Mouse (Mus musculus) myocyte (in vitro differentiated cells): ENCODE measurements around the gene Wrap73.

ENCODE experiments used
- CEBPB ChIP-seq: IDR thresholded peaks from 2 replicates; pipeline ENCODE4 v1.6.1; 2011; ENCODE audit warnings: mild to moderate bottlenecking, moderate library complexity; ENCODE audit not compliant: poor library complexity, insufficient read depth, severe bottlenecking
- E2F4 ChIP-seq: IDR thresholded peaks from one replicate; pipeline ENCODE4 v1.6.1; 2011; ENCODE audit warnings: mild to moderate bottlenecking, control low read depth, moderate library complexity; ENCODE audit not compliant: insufficient read depth
- MAX ChIP-seq: IDR thresholded peaks from one replicate; pipeline ENCODE4 v1.6.1; 2011; ENCODE audit warnings: low read depth, mild to moderate bottlenecking, control low read depth
- POLR2A ChIP-seq: IDR thresholded peaks from one replicate; pipeline ENCODE4 v1.6.1; 2011; ENCODE audit warnings: low read depth, mild to moderate bottlenecking, control low read depth, moderate library complexity; ENCODE audit not compliant: insufficient read length
- POLR2AphosphoS2 ChIP-seq: IDR thresholded peaks from one replicate; pipeline ENCODE4 v1.6.1; 2011; ENCODE audit warnings: low read depth, control low read depth; ENCODE audit not compliant: insufficient read length
- REST ChIP-seq: IDR thresholded peaks from one replicate; pipeline ENCODE4 v1.6.1; 2011; ENCODE audit warnings: mild to moderate bottlenecking, control low read depth, moderate library complexity; ENCODE audit not compliant: insufficient read depth, insufficient read length
- SRF ChIP-seq: IDR thresholded peaks from one replicate; pipeline ENCODE4 v1.6.1; 2011; ENCODE audit warnings: low read depth; ENCODE audit not compliant: control insufficient read depth, insufficient read length
- TCF12 ChIP-seq: IDR thresholded peaks from one replicate; pipeline ENCODE4 v1.6.1; 2011; ENCODE audit warnings: mild to moderate bottlenecking, control low read depth; ENCODE audit not compliant: poor library complexity, insufficient read depth, severe bottlenecking
- TCF3 ChIP-seq: IDR thresholded peaks from one replicate; pipeline ENCODE4 v1.6.1; 2011; ENCODE audit warnings: low read depth, control low read depth; ENCODE audit not compliant: insufficient read length
- USF1 ChIP-seq: IDR thresholded peaks from one replicate; pipeline ENCODE4 v1.6.1; 2011; ENCODE audit warnings: low read depth, mild to moderate bottlenecking, control low read depth, moderate library complexity

GRCm38 (mm10) chr4:154137139-154137538 is 5.0 kb upstream of the Wrap73 start:
- no peak for TF ChIP-seq POLR2AphosphoS2
- no peak for TF ChIP-seq SRF
- no peak for TF ChIP-seq REST
- no peak for TF ChIP-seq USF1
- TF ChIP-seq MAX = no peak
- TF ChIP-seq POLR2A = no peak
- no peak for TF ChIP-seq CEBPB
- TF ChIP-seq E2F4 = no peak
- no peak for TF ChIP-seq TCF3
- no peak for TF ChIP-seq TCF12
